Mouse (Mus musculus): ENCODE measurements around the gene Arsj.

Gene Arsj

DNA sequence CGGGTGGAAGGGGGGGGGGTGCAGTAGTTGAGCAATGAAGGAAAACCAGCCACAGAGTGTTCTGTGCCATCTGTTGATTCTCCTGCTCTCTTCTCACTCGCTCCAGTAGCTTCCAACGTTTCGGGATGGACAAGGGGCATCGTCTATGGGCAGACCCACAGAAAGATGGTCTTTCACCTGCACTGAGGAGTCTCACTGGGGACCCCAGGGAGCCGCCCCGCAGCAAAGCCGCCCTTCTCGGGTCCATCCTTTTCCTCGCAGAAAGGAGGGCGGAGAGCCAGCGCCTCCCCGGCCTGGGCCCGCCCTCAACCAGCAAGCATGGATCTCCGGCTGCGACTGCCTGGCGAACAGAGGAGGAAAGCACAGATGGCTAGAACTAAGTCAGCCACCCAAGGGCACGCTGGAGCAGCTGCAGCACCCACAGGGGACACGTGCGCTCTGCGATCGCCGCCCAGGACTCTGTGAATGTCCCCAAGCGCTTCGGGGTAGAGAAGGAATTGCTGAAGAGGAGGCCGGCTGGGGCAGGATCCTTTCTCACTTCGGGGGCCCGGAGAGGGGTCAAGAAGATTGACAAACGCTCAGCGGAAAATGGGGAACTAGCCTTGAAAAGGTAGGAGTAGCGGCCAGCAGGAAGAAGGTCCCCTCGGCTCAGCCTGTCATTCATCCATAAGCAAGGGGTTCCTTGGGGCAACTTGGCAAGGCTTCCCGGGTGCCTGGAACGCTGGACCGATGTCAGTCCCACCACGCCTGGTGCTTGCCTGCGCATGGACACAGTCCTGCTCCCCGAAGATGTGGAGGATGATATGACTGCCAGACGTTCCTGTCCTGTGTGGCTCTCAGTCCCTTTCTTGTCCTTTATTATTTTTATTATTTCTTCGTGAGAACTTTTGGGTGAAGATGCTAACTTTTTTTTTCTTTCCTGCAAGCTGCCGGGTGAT lies at the start of gene Arsj:
TSS of gene Arsj (plus strand) at position 117 of the 938 bp plus-strand sequence.
- DNase-seq (ENCODE audit: inconsistent age in 2 of 2, low spot score in 1 of 2): peak; percentile 33 to 73

DNA sequence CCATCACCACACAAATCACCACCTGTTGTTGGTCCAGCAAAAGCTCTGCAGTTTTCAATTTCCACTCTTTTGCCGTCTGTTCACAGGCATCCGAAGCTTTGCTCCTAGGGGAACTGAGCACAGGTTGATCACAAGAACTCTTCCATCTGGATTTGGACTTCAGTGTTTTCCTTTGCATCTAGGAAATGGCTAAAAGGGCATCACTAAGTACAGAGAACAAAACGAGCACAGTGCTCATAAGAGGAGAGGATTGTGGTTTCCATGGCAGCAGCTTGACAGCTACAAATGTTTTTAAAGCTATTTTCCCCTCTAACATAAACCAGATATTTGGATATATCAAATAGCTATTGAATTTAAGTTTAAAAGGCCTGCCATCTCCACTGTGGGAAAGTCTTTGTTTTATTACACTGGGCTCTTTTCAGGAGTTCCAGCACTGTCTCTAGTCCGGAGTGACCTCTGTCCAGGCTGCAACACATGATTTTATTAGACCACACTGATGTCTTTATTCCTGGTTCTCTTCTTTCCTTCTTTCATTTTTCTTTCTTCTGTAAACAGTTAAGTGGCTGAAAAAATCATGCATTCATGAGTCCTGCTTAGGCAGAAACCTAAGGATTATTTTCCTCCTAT lies 38.5 kb upstream of the Arsj start:
- DNase-seq (ENCODE audit: inconsistent age in 2 of 2, low spot score in 1 of 2): no peak

DNA sequence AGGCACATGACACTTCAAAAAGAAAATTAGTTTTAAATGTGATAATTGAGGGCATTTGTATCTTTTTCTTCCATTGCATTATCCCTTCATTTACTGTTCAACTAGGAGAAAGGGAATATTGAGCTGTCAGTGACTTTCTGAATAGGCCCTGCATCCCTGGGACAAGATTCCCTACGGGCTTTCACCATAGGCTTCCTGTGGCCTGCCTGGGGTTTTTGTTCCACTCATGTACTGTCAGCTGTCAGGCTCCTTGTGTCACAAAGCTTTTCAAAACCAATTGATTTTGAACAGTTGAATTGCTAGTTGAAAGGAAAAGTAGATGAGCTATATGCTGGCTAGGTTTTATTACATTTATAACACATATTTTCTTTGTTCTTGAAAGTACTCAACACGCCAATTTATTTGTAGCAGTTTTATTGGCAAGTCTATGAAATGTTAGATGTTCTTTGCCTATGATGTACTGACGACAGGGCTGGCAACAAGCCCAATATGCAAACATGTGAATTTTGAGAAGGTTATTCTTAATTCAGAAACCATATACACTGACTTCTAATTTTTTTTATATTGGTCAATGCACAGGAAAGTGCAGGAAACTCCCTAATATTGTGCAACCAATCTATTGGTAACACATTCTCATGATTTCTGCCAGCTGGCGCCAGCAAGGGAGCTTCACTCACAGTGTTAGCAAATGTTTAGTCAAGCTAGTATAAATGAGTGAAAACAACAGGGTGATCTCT lies 37.4 kb upstream of the Arsj start:
- peak in 1 of 2 experiments; percentile 22 for DNase-seq (ENCODE audit: inconsistent age in 2 of 2, low spot score in 1 of 2)

DNA sequence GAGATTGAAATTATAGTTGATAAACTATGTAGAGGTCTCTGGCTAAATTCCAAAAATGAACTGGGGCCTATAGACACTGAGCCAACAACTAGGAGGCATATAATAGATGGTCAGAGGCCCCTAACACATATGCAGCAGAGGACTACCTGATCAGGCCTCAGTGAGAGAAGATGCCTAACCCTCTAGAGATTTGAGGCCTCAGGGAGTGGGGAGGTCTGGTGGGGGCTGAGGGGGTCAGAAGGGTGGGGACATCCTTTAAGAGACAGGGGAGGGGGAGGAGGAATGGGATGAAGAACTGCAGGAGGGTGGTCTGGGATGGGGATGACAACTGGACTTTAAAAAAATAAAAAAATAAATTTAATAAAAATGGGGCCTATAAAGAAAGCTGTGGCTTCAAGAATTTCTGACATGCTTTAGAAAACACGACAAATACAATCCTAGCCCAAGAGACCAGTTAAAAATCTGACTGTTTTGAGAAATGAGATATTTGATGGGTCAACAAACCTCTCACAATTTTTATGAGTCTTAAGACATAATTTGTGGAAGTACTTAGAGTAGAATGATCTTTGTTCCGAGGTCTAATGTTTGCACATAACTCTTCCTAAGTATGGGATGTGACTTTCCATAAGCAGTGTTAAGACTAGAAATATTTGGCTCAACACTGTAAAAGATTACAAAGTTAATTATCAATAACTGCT lies 36.7 kb upstream of the Arsj start:
- DNase-seq (ENCODE audit: inconsistent age in 2 of 2, low spot score in 1 of 2): no peak

DNA sequence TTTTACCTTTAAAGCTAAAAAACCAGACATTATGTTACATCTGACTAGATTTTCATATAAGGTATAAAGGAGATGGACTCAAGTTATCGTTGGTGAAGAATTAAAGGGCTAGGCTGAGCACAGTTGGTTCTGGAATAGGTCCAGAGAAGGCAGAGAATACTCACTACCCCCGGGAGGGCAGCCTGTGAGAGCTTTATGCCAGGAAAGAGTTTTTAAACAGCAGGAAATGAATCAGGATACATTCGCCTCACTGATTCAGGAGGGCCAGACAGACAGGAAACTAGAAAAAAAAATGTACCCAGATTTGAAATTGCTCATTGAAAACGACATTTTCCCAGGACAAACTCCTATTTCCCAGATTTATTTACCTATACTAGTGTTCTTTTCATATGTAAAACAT lies 28.2 kb upstream of the Arsj start:
- no peak for DNase-seq (ENCODE audit: inconsistent age in 2 of 2, low spot score in 1 of 2)

DNA sequence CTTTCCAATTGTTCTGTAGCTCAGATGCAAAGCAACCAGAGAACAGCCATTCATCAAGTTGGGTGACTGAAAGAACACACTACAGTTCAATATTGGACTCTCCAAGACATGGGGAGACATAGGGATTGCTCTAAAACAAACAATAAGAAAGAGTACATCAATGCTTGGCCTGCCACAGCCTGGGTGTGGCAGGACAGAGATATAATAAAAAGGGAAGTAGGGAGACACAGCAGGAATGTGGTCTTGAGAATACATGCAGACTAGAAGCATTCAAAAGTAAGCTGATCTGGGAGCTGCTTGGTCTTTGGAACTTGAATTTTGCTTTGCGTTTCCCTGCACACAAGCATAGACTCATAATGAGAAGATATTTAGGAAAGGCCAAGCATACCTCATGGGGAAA lies 18.7 kb upstream of the Arsj start:
- DNase-seq (ENCODE audit: inconsistent age in 2 of 2, low spot score in 1 of 2): no peak

DNA sequence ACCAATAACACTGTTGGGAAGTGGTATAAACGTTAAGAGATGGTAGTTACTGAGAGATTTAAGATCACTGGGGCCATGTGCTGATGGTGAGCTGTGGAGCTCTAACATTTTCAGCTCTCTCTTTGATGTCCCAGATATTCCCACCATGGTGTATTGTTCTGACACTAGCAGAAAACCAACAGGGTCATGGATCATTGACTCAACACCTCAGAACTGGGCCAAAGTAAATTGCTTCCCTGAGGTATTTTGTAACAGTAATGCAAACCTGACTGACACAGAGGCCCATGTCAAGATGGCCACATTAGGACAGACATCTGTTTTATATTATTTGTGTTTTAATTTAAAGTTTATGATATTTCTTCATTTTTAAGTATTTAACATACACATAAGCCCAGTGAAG lies 3.7 kb upstream of the Arsj start:
- no peak for DNase-seq (ENCODE audit: inconsistent age in 2 of 2, low spot score in 1 of 2)

DNA sequence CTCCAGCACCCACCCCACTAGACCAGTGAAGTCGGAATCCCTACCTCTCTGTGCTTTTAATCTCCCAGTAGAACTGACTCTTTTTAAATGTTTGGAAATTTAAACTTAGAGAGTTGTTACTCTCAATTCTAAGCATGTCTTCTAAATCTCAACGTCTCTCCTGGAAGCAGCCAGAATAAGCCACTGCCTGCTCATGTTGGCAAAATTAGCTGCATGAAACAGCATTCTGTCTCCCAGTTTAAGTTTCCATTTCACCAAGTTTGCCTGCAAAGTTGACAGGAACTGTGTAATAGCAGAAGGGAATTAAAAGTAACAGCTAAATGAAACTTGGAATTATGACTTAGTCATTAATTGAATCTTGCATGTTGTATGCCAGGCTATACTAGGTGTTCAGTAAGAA lies 1.1 kb upstream of the Arsj start:
- DNase-seq (ENCODE audit: inconsistent age in 2 of 2, low spot score in 1 of 2): no peak

DNA sequence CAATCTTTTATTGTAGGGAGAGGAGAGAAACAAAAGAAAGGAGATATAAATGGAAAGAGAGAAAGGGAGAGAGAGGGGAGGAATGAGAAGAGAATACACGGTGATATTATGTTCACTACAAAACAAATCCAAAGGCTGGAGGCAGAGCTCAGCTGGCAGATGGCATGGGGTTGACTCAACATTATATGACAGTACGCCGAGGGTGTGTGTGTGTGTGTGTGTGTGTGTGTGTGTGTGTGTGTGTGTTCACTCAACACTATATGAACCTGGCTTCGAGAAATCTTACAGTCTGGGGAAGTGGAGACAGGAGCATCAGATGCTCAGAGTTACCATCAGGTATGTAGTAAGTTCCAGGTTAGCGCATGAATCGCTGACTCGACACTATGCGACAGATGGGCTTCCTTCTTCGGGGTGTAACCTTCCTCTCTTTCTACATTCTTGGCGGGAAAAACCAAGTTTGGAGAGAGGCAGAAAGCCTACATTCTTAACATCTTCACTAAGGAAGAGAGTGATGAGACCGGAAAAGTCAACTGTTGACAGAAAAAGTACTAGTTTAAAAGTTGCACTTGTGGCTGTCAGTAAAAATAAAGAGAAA lies 456 bp upstream of the Arsj start:
- DNase-seq (ENCODE audit: inconsistent age in 2 of 2, low spot score in 1 of 2): no peak

DNA sequence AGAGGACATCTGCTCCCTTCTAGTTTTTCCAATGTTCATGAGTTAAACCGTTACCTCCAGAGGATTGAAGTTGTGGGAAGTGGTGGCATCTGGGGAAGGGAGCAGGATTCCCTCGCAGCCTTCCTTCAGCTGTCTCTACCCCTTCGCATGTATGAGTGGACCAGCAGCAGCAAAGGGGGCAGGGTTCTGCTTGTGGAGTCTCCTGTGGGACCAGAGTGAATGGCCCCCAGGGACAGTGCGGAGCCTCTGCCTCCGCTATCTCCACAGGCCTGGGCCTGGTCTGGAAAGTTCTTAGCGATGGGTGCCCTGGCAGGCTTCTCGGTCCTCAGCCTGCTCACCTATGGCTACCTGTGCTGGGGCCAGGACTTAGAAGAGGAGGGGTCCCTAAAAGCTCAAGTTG lies 1.1 kb downstream of the Arsj start:
- no peak for DNase-seq (ENCODE audit: inconsistent age in 2 of 2, low spot score in 1 of 2)

DNA sequence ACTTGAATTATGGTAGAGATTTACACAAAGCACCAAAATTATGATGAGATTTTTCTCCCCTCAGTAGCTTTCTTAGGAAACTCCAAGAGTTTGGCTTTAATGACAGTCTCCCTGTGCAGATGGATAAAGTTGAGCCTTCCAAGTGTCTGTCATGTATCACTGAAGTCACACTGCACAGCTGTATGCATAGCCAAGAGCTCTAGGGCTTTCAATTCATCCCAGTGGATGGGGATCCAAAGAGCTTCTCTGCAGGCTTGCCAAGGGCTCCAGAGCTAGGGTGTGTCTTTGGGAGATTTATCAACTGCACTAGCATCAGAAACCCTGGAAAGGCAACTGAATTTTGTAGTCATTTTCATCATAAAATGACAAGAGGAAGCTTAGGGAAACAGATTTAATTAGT lies 7.1 kb downstream of the Arsj start:
- no peak for DNase-seq (ENCODE audit: inconsistent age in 2 of 2, low spot score in 1 of 2)

DNA sequence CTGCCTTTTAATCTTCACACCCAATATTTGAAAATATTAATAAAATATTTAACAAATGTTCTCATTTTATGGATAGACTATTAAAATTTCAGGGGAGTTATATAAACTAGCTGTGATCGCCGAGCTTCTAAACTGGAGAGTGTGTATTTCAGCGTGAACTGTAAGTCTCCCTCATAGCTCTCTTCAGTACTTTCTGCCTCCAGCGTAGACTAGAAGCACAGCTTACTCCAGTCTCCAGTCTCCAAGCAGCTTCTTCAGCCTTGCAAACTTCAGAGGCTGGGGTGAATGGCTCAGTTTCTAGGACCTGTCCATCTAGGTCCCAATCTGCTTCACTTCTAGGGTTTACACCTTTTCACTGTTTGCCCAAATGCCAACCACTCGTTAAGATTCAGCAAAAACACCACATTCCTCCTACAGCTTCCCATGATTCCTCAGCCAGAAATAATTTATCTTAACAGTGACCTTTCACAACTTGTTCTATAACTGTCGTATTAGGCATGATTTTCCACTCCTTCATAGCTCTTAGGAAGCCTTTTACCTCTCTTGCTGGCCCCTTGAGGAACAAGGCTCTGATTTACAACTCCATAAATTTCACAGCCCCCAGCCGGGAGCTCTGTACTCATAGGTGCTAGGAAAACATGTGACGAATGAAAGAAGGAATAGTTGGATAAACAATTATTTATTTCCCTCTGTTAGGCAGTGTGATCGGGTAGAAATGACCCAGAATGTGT lies 9.5 kb downstream of the Arsj start:
- DNase-seq (ENCODE audit: inconsistent age in 2 of 2, low spot score in 1 of 2): no peak

DNA sequence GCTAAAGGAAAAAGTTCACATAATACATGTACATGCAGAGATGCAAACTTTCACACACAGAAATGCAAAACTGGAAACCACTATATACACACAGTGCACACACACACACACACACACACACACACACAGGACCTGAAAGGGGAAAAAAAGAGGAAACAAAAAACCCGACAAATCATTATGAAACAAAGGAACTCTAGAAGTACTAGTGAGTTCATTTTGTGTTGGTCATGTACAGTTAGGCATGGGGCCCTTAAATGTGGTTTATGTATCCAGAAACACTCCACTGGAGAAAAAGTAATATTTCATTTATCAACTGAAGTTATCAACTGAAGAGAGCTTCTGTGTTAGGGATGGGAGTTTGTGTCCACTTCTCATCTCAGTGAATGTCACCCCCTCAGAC lies 10.2 kb downstream of the Arsj start:
- no peak for DNase-seq (ENCODE audit: inconsistent age in 2 of 2, low spot score in 1 of 2)

DNA sequence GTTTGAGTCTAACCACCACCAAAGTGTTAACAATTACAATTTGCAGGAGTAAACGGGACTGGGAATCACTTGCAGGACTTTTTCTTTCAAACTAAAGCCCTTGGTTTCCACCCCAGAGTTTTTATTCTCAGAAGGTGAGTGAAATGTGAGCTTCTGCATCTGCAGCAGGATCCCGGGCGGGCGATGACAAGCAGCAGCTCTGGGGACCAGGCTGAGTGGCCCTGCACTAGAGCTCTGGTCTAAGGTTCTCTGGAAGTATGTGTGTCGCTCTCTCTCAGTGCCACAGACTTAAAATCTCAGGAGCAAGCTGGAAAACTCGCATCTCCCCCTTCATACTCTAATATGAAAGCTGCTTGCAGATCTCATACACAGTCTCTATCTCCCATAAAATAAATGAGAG lies 15.8 kb downstream of the Arsj start:
- DNase-seq (ENCODE audit: inconsistent age in 2 of 2, low spot score in 1 of 2): no peak

DNA sequence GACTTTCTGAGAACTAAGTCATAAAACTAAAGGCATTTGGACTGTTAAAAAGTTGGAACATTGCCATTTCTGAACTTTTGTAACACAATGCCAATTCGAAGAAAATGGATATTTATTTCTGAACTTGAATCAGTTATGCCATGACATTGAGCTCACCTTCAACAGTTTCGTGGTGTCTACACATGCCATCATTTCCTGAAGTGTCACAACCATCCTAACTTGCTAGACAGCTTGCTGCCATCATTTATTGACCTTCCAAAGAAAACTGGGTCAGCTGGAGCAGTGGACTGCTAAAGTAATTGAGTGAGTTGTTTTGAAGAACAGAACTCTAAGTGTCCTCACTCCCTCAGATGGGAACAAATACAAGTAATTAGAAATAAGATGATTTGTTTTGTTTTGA lies 16.2 kb downstream of the Arsj start:
- DNase-seq (ENCODE audit: inconsistent age in 2 of 2, low spot score in 1 of 2): peak in 1 of 2 experiments; percentile 50

DNA sequence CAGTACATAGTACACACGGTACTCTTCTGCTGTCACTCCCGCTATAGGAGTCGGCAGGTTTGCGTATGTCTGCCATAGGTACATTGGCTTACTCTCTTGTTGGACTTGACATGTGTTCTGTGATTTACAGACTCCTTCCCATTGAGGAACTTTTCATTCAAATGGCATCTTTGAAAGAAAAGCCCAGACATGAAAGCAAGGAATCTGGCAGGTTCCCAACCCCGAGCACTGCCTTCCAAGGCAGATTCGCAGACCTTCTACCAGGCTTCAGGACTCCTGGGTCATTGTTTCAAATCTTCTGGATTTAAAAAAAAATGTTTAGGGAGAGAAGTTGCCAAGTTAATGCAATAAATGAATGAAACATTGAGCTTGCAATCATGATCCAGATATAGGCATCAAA lies 19.8 kb downstream of the Arsj start:
- peak in 1 of 2 experiments; percentile 46 for DNase-seq (ENCODE audit: inconsistent age in 2 of 2, low spot score in 1 of 2)

DNA sequence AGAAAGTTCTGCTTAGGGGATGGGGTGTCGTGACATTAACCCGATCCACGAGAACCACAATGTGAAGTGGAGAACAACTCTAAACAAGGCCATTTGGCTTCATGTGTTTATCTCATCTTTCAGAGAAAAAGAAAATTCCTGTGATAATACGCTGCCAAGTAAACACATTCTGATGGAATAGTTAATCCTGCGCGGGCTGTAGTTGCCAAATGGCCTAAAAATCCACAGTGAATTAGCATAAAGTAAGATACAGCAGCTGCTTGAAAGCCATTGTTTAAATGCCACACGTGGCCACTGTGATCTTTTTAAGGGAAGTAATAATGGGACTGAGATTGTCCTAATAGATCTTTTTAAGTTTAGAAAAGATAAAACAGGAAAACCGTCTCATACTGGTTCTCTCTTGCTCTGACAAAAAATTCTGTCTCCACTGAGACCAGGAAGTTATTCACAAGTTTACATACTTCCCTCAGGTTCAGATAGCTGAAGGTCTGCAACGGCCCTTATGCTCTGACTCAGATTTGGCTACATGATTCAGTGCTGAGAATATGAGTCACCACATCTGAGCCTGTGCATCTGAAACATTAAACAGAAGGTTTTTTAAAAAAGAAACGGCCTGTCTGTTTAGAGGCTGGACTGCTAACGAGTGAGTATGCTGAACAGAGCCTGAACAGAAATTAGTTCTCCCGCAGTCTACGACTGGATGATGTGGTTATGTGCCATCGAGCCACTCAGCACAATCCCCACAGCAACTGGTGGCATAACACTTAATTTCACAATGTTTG lies 21.4 kb downstream of the Arsj start:
- peak; percentile 31 to 75 for DNase-seq (ENCODE audit: inconsistent age in 2 of 2, low spot score in 1 of 2)

DNA sequence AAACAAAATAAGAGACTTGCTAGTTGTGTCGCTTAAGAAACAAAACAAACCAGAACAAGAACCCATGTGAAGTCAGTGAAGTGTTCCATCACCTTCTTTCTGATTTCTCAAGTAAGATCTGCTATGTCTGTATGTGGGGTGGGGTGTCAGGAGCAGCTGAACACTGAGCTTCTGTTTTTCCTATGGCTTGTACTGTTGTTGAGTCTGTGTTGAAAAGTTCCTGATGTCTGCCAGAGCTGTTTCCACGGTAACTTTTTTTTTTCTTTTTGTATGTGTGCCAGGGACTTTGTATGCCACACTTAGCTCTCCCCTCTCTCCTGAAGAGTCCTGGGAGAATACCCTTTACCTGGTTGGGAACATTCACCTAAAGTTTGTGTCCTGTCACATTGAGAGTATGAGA lies 34.0 kb downstream of the Arsj start:
- DNase-seq (ENCODE audit: inconsistent age in 2 of 2, low spot score in 1 of 2): no peak

DNA sequence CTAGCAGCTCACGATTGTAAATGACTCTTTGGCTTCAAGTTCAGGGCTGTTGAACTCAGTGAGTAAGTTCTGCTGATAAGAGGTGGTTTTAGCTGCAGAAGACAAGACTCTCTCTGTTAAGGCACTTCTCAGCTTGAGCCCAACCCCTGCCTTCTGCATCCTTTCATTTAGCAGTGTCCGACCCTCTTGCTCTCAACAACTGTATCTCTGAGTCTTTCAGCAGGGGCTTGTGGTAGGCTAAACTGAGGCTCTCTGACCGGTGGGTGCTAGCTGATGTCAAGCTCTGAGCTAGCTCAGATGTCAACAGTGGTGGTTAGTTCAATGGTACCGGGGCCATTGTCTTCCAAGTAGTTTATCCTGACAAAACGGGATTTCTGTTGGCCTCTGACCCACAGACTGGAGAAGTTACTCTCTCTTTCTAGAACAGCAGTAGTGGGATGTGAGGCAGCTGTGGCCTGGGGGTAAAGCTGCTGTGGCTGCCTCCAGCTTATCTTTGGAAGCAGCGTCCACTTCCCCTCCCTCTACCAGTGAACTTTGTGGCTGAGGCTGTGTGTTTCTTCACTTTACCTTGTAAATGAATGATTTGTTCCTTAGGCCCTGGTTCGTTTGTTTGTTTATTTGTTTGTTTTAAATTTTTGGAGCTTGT lies 34.6 kb downstream of the Arsj start:
- DNase-seq (ENCODE audit: inconsistent age in 2 of 2, low spot score in 1 of 2): no peak

Measured in adrenal gland, adult (tissue).